Mouse (Mus musculus): ENCODE data around the gene Krtcap3. TPM values are rescaled to one million over a fixed set of nuclear protein-coding genes. Genes with fewer than 3 reads are reported as not detected.

Gene Krtcap3
- total RNA-seq, 2 experiments from 2014 or later: 4.9 to 6.5 TPM

DNA sequence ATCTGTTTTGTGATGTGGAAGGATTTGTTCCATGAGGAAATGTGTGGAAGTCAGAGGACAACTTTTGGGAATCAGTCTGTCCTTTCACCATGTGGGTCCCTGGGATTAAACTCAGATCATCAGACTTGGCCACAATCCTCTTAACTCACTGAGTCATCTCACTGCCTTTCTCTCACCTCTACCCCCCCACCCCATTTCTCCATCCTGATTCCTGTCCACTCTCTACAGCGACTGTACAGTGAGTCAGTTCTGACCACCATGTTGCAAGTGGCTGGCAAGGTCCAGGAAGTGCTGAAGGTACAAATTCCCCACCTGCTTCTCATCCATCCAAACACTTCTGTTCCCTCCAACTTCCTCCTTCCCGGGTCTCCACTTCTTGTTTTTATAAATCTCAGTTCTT, 47.0 kb downstream of the Krtcap3 start:
- DNase-seq (ENCODE audit: low spot score in 2 of 2): no peak

DNA sequence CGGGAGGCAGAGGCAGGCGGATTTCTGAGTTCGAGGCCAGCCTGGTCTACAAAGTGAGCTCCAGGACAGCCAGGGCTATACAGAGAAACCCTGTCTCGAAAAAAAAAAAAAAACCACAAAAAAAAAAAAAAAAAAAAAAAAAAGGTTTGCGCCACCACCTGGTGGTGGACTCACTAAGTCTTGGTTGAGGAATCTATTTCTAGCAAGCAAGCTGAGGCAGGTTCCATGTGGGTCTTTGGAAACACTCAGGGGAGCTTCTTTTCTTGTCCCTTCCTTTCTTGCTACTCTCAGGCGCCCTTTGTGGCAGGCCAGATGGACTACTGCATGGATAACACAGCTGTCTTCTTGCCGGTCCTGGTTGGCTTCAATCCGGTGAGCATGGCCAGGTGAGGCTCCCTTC, 50.4 kb downstream of the Krtcap3 start:
- DNase-seq (ENCODE audit: low spot score in 2 of 2): no peak

Other genes starting within 250 kb of the Krtcap3 start
- gene Atraid, start 203.4 kb upstream of the Krtcap3 start, total RNA-seq (2021): 100 to 1,000 TPM; 104 to 109 TPM
- 10 to 100 TPM; 31.6 to 33.1 TPM for gene Slc5a6, start 202.8 kb upstream of the Krtcap3 start, total RNA-seq (2021)
- gene Cad, start 196.9 kb upstream of the Krtcap3 start, total RNA-seq (2021): 10 to 100 TPM; 17.5 to 25.4 TPM
- not detected for gene Dnajc5g, start 145.4 kb upstream of the Krtcap3 start, total RNA-seq (2021)
- gene Slc30a3, start 143.5 kb upstream of the Krtcap3 start, total RNA-seq (2021): not detected
- gene Trim54, start 135.0 kb upstream of the Krtcap3 start, total RNA-seq (2021): under 1 TPM in 1 of 2 experiments, not detected in 1; 0.35 TPM
- not detected for gene Ucn, start 112.9 kb upstream of the Krtcap3 start, total RNA-seq (2021)
- 10 to 100 TPM; 59.1 to 61.5 TPM for gene Mpv17, start 97.4 kb upstream of the Krtcap3 start, total RNA-seq (2021)
- 1 to 10 TPM; 1.9 to 2.2 TPM for gene Gm29609, start 71.8 kb upstream of the Krtcap3 start, total RNA-seq (2021)
- gene Gtf3c2, start 71.5 kb upstream of the Krtcap3 start, total RNA-seq (2021): 10 to 100 TPM; 43.8 to 55.2 TPM
- gene Snx17, start 58.5 kb upstream of the Krtcap3 start, total RNA-seq (2021): 100 to 1,000 TPM; 103 to 108 TPM
- gene Eif2b4, start 58.3 kb upstream of the Krtcap3 start, total RNA-seq (2021): 10 to 100 TPM; 54.9 to 69.8 TPM
- 10 to 100 TPM; 25.9 to 29.2 TPM for gene Zfp513, start 49.4 kb upstream of the Krtcap3 start, total RNA-seq (2021)
- gene Ppm1g, start 31.0 kb upstream of the Krtcap3 start, total RNA-seq (2021): 100 to 1,000 TPM; 110 to 129 TPM
- 10 to 100 TPM; 66.7 to 89.4 TPM for gene Nrbp1, start 10.8 kb upstream of the Krtcap3 start, total RNA-seq (2021)
- under 1 TPM in 1 of 2 experiments, not detected in 1; 0.60 TPM for gene Gm9970, start 10.5 kb upstream of the Krtcap3 start, total RNA-seq (2021)
- gene Ift172, start 39.4 kb downstream of the Krtcap3 start, total RNA-seq (2021): 10 to 100 TPM; 34.9 to 37.9 TPM
- 10 to 100 TPM in 1 of 2 experiments, 1 to 10 TPM in 1; 9.5 to 10.3 TPM for gene Fndc4, start 44.4 kb downstream of the Krtcap3 start, total RNA-seq (2021)
- under 1 TPM; 0.22 to 0.36 TPM for gene Gckr, start 45.8 kb downstream of the Krtcap3 start, total RNA-seq (2021)
- gene Zfp512, start 200.7 kb downstream of the Krtcap3 start, total RNA-seq (2021): 10 to 100 TPM; 15.1 to 19.4 TPM
- gene 4930548H24Rik, start 234.0 kb downstream of the Krtcap3 start, total RNA-seq (2021): under 1 TPM in 1 of 2 experiments, not detected in 1; 0.13 TPM
- 10 to 100 TPM; 25.5 to 33.3 TPM for gene Gpn1, start 243.1 kb downstream of the Krtcap3 start, total RNA-seq (2021)